Comparison of ENCODE assay signal across 8 mouse cellular contexts in genomic region chrX:13281329-13282088, GRCm38 (mm10). TPM values are rescaled to one million over a fixed set of nuclear protein-coding genes. Genes with fewer than 3 reads are reported as not detected.
DNase-seq lines count a peak whose midpoint lies in the region; ATAC-seq and TF ChIP-seq lines count a peak whose summit lies in the region.

No protein-coding gene starts in this region.

- under 1% methylated on average over 49 of the region's 89 CpGs for WGBS in heart, embryonic 13.5 days
- WGBS in liver, embryonic 12.5 days (ENCODE audit: insufficient replicate concordance): under 1% methylated on average over 43 of the region's 89 CpGs

- peaks cover 57% of the 10 kb centered on the region for H3K79me2 ChIP-seq in C2C12 (ENCODE audit: control insufficient read depth, insufficient read depth)

- peaks cover 35% of the 10 kb centered on the region for H3K36me3 ChIP-seq in C2C12 (ENCODE audit: control insufficient read depth, insufficient read depth)
- peaks cover 28% of the 10 kb centered on the region for H3K36me3 ChIP-seq in heart, embryonic 13.5 days
- peaks cover 30% of the 10 kb centered on the region for H3K36me3 ChIP-seq in liver, embryonic 12.5 days
- no peaks in the 10 kb centered on the region for H3K36me3 ChIP-seq in splenic B cell, adult 2 months (ENCODE audit: control insufficient read depth, insufficient read depth, low read length, poor library complexity, severe bottlenecking)

- H3K4me2 ChIP-seq in heart, embryonic 13.5 days: peak overlapping the region; percentile 80
- H3K4me2 ChIP-seq in liver, embryonic 12.5 days: peak overlapping the region; percentile 77

- DNase-seq in brain, embryonic 14.5 days (ENCODE audit: low read depth): peak; percentile 84
- DNase-seq in kidney, postnatal 10 days: peak; percentile 76
- peak; percentile 76 for DNase-seq in naive thymus-derived CD4-positive, alpha-beta T cell, adult 2 months (ENCODE audit: low read depth)
- DNase-seq in splenic B cell, adult 2 months (ENCODE audit: low read depth, low spot score): peak; percentile 81

- peaks cover 22% of the 10 kb centered on the region for H3K4me1 ChIP-seq in heart, embryonic 13.5 days
- peaks cover 19% of the 10 kb centered on the region for H3K4me1 ChIP-seq in liver, embryonic 12.5 days

- peak overlapping the region; percentile 99 for H3ac ChIP-seq in C2C12 (ENCODE audit: control insufficient read depth, insufficient read length, low read depth)

- H3K9ac ChIP-seq in heart, embryonic 13.5 days: peak overlapping the region; percentile 99
- H3K9ac ChIP-seq in liver, embryonic 12.5 days: peak overlapping the region; percentile 97

- no peak for TF ChIP-seq POLR2A in brain, embryonic 14.5 days (IDR thresholded peaks at IDR 0.05; ENCODE audit: borderline replicate concordance, extremely low read depth, insufficient read depth, insufficient read length, poor library complexity, severe bottlenecking)

- no peak for TF ChIP-seq CTCF in C2C12 (IDR thresholded peaks at IDR 0.05; ENCODE audit: control insufficient read depth, insufficient read depth, insufficient read length)
- TF ChIP-seq CTCF in brain, embryonic 14.5 days (IDR thresholded peaks at IDR 0.05; ENCODE audit: borderline replicate concordance, extremely low read depth, insufficient read depth, insufficient read length): no peak

- peaks cover 42% of the 10 kb centered on the region for H3K79me3 ChIP-seq in C2C12 (ENCODE audit: low read depth)

- peak; percentile 67 for ATAC-seq in erythroblast, adult 5-6 weeks (replicated peaks; ENCODE audit: low FRiP score, poor library complexity, severe bottlenecking)
- peak; percentile 62 for ATAC-seq in heart, embryonic 13.5 days (ENCODE audit: extremely low read depth, insufficient number of reproducible peaks, low FRiP score, low TSS enrichment)
- ATAC-seq in liver, embryonic 12.5 days: peak; percentile 80

- peak overlapping the region; percentile 99 for H3K27ac ChIP-seq in heart, embryonic 13.5 days (replicated peaks)
- H3K27ac ChIP-seq in liver, embryonic 12.5 days: peak overlapping the region; percentile 94

- peak overlapping the region; percentile 95 for H3K4me3 ChIP-seq in C2C12 (ENCODE audit: insufficient read depth, poor library complexity, severe bottlenecking)
- peak overlapping the region; percentile 95 for H3K4me3 ChIP-seq in heart, embryonic 13.5 days
- H3K4me3 ChIP-seq in liver, embryonic 12.5 days: peak overlapping the region; percentile 89

- no peaks in the 10 kb centered on the region for H3K27me3 ChIP-seq in C2C12 (ENCODE audit: control insufficient read depth, insufficient read depth, insufficient read length)
- H3K27me3 ChIP-seq in heart, embryonic 13.5 days (replicated peaks): peaks cover 7% of the 10 kb centered on the region; the same call in 1 of the 2 replicates
- H3K27me3 ChIP-seq in liver, embryonic 12.5 days (replicated peaks): 0 out of 2 replicates have a peak, but pooled peaks cover 4% of the 10 kb centered on the region
- H3K27me3 ChIP-seq in splenic B cell, adult 2 months (ENCODE audit: control insufficient read depth, insufficient read depth, low read length, poor library complexity, severe bottlenecking): no peaks in the 10 kb centered on the region

- H3K9me3 ChIP-seq in heart, embryonic 13.5 days: no peaks in the 10 kb centered on the region
- H3K9me3 ChIP-seq in liver, embryonic 12.5 days (replicated peaks): no peaks in the 10 kb centered on the region

TF ChIP-seq in C2C12, 6 proteins besides CTCF, POLR2A, EP300 and RAD21:
- TF ChIP-seq USF1 (IDR thresholded peaks at IDR 0.05; ENCODE audit: low read depth) (no peak), MAX (IDR thresholded peaks at IDR 0.05) (no peak), FOSL1 (IDR thresholded peaks at IDR 0.05; ENCODE audit: insufficient read depth, low read length, poor library complexity, severe bottlenecking) (no peak), MYOD1 (IDR thresholded peaks at IDR 0.05; ENCODE audit: control insufficient read depth, insufficient read length, low read depth) (no peak), MYOG (IDR thresholded peaks at IDR 0.05; ENCODE audit: control insufficient read depth, extremely low read depth, insufficient read length) (no peak), CEBPB (IDR thresholded peaks at IDR 0.05; ENCODE audit: low read depth) (no peak)
TF ChIP-seq in C2C12: peak in this region for 0.

RNA-seq across cellular contexts. Expression of gene Ddx3x, which starts 0.7 kb away (rescaled TPM):
- 63.1 TPM for polyA plus RNA-seq in C2C12 (2012; fragmentation: generic; extraction: Trizol)
- polyA plus RNA-seq in brain, embryonic 14.5 days (2012; rRNA removed): 77.0 and 126 TPM in 2 replicates
- 61.2 and 65.3 TPM in 2 replicates for total RNA-seq in erythroblast, adult 5-6 weeks (2015; ENCODE audit: low replicate concordance)
- total RNA-seq in erythroblast, adult 5-6 weeks (2017; ENCODE audit: low replicate concordance): 87.1 and 90.4 TPM in 2 replicates
- polyA plus RNA-seq in heart, embryonic 13.5 days (2015; fragmentation: Nextera tagmentation; extraction: Ambion mirVana): 74.5 and 79.7 TPM in 2 replicates
- polyA plus RNA-seq in liver, embryonic 12.5 days (2016; fragmentation: Nextera tagmentation; extraction: Ambion mirVana): 89.7 and 94.7 TPM in 2 replicates

Comparison
In these comparisons a context has a peak if more than half of its experiments do, and no peak if none do; other contexts are left out.
1. Peak in every context shown above with its lines: DNase-seq, ATAC-seq, H3K4me3 ChIP-seq and H3K27ac ChIP-seq.